Mouse (Mus musculus): ENCODE measurements at regions not wholly inside any gene's neighbourhood (a gene's known extent, or its start where the extent isn't known, plus 50 kb on each side); places are given as distances from the start of the nearest gene placed in this dataset.

DNA sequence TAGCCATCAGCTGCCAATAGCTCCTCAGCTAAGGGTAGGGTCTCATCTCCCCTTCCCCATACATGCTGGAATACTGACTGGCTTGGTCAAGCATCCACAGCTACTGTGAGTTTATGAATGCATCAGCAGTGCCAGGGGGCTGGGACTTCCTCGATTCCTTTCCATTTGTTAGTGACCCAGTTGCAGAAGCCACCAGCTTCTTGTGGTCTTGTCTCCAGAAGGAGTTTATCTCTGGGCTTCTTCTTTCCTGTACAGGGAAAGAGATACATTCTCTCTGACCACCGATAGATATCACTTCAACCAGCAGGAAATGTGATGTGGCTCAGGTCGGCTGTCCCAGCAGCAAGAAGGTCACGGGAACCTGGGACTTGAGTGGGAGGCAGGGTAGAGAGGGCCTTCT is 127.0 kb downstream of the 9530068E07Rik start:
- DNase-seq (ENCODE audit: low spot score) (no peak), ATAC-seq (no peak)
- Histone ChIP-seq H3K27ac (no peak overlapping the region), H3K9me3 (ENCODE audit: low read length) (no peaks in the 10 kb centered on the region), H3K4me2 (ENCODE audit: low read depth, low read length) (no peak overlapping the region), H3K4me3 (ENCODE audit: low read length) (no peak overlapping the region), H3K27me3 (ENCODE audit: insufficient read depth, low read length) (no peaks in the 10 kb centered on the region), H3K9ac (replicated peaks; ENCODE audit: low read length) (no peak overlapping the region), H3K36me3 (ENCODE audit: insufficient read depth, low read length) (no peaks in the 10 kb centered on the region), H3K4me1 (ENCODE audit: insufficient read depth, low read length) (no peaks in the 10 kb centered on the region; the same call in 1 of the 2 replicates)
- 74% methylated on average over 4 of the region's 4 CpGs for WGBS
- TF ChIP-seq CTCF (IDR thresholded peaks at IDR 0.05; ENCODE audit: low read depth): no peak

DNA sequence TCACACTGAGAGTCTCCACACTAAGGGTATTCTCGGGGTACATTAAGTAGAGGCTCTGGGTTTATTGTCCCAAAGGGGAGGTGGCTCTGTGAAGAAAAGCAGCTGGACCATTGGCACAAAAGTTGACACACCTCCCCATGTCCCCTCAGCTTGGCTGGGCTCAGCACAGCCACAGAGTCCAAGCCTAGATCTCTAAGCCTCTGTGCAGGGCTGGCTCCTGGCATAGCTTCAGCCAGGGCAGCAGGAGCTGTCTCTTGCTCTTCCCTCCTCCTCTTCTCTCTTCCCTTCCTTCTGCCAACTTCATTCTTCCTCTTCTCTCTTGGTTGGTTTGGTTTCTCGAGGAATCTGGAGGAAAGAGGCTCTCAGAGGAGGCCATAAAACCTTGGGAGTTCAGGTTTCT is 127.4 kb downstream of the 9530068E07Rik start:
- 52% methylated on average over 2 of the region's 2 CpGs for WGBS

DNA sequence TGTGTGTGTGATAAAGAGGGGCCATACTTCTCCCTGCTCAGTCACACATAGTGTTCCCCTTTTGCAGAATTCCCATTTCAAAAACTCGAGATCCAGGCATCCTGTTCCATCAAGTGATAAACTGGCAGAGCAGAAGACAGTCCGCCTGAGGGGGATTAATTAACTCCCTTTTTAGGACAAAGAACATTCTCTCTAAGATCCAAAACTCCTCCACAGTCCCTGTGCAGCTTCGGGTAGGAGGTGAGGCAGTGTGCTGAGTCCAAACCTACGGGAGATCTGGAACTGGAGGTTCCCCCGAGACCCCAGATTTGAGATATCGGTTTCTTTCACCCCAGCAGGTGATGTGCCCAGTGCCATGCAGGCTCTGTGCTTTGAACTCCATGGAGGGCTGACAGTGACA is 129.2 kb downstream of the 9530068E07Rik start:
- Histone ChIP-seq H3K4me1 (ENCODE audit: insufficient read depth, low read length) (no peaks in the 10 kb centered on the region), H3K4me3 (ENCODE audit: low read length) (no peak overlapping the region), H3K27ac (no peak overlapping the region), H3K9me3 (ENCODE audit: low read length) (no peaks in the 10 kb centered on the region), H3K4me2 (ENCODE audit: low read depth, low read length) (no peak overlapping the region), H3K9ac (replicated peaks; ENCODE audit: low read length) (no peak overlapping the region), H3K36me3 (ENCODE audit: insufficient read depth, low read length) (no peaks in the 10 kb centered on the region), H3K27me3 (ENCODE audit: insufficient read depth, low read length) (no peaks in the 10 kb centered on the region)
- WGBS: 60% methylated on average over 6 of the region's 6 CpGs
- ATAC-seq (no peak), DNase-seq (ENCODE audit: low spot score) (no peak)
- TF ChIP-seq CTCF (IDR thresholded peaks at IDR 0.05; ENCODE audit: low read depth): no peak

More for the DNA sequence above, 127.4 kb downstream of the 9530068E07Rik start:
- H3K27me3 ChIP-seq (ENCODE audit: insufficient read depth, low read length): no peaks in the 10 kb centered on the region
- H3K9me3 ChIP-seq (ENCODE audit: low read length): no peaks in the 10 kb centered on the region
- H3K27ac ChIP-seq: no peak overlapping the region
- no peak overlapping the region for H3K4me2 ChIP-seq (ENCODE audit: low read depth, low read length)
- no peak overlapping the region for H3K9ac ChIP-seq (replicated peaks; ENCODE audit: low read length)
- no peak for TF ChIP-seq CTCF (IDR thresholded peaks at IDR 0.05; ENCODE audit: low read depth)
- ATAC-seq: no peak
- DNase-seq (ENCODE audit: low spot score): peak; percentile 31
- H3K4me1 ChIP-seq (ENCODE audit: insufficient read depth, low read length): no peaks in the 10 kb centered on the region; the same call in 1 of the 2 replicates
- no peaks in the 10 kb centered on the region for H3K36me3 ChIP-seq (ENCODE audit: insufficient read depth, low read length)
- H3K4me3 ChIP-seq (ENCODE audit: low read length): no peak overlapping the region

DNA sequence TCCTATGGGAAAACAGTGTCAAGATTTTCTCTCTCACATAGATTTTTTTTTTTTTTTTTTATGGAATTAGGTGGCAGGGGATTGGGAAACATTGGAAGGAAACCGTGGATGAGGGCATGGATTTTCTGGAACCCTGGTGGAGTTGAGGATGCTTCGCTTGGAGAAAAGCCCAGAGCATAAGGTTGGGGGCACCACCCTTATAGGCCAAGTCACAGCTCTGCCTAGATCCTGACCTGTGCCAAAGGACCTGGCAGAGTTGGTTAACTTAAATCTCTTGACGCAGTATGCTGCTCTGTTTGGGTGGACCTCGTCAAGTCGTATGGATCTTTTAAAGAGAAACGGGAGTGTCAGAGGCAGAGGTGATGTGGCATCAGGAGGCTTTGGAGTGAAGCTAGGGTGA is 130.1 kb downstream of the 9530068E07Rik start:
- 61% methylated on average over 6 of the region's 6 CpGs for WGBS
- no peak for TF ChIP-seq CTCF (IDR thresholded peaks at IDR 0.05; ENCODE audit: low read depth)
- no peak overlapping the region for H3K4me2 ChIP-seq (ENCODE audit: low read depth, low read length)
- no peak overlapping the region for H3K4me3 ChIP-seq (ENCODE audit: low read length)
- no peak overlapping the region for H3K27ac ChIP-seq
- no peaks in the 10 kb centered on the region for H3K9me3 ChIP-seq (ENCODE audit: low read length)
- DNase-seq (ENCODE audit: low spot score) (no peak), ATAC-seq (no peak)
- no peaks in the 10 kb centered on the region for H3K36me3 ChIP-seq (ENCODE audit: insufficient read depth, low read length)
- H3K9ac ChIP-seq (replicated peaks; ENCODE audit: low read length): no peak overlapping the region
- no peaks in the 10 kb centered on the region for H3K27me3 ChIP-seq (ENCODE audit: insufficient read depth, low read length)
- no peaks in the 10 kb centered on the region for H3K4me1 ChIP-seq (ENCODE audit: insufficient read depth, low read length)

DNA sequence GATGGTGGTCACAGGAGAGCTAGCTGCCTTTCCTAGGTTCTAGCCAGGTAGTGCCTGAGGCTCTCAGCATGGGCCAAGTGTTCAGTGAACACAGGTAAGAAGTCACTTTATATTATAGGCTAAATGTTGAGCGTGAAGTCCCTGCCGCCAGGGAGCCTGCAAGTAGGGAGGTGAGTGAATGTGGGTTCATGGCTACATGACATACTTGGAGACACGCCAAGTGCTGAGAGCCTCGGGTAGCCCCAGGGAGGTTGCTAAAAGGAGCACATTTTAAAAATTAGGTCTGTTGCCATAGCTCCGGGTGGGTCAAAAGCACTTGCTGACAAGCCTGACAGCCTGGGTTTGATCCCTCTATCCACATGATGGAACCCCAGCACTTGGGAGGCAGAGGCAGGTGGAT is 137.2 kb downstream of the 9530068E07Rik start:
- DNase-seq (ENCODE audit: low spot score) (peak; percentile 5), ATAC-seq (no peak)
- Histone ChIP-seq H3K4me2 (ENCODE audit: low read depth, low read length) (no peak overlapping the region), H3K9ac (replicated peaks; ENCODE audit: low read length) (no peak overlapping the region), H3K4me1 (ENCODE audit: insufficient read depth, low read length) (peaks cover 2% of the 10 kb centered on the region; the same call in 1 of the 2 replicates), H3K27ac (no peak overlapping the region), H3K27me3 (ENCODE audit: insufficient read depth, low read length) (no peaks in the 10 kb centered on the region), H3K9me3 (ENCODE audit: low read length) (no peaks in the 10 kb centered on the region), H3K4me3 (ENCODE audit: low read length) (no peak overlapping the region), H3K36me3 (ENCODE audit: insufficient read depth, low read length) (no peaks in the 10 kb centered on the region)
- 55% methylated on average over 5 of the region's 5 CpGs for WGBS
- TF ChIP-seq CTCF (IDR thresholded peaks at IDR 0.05; ENCODE audit: low read depth): no peak

DNA sequence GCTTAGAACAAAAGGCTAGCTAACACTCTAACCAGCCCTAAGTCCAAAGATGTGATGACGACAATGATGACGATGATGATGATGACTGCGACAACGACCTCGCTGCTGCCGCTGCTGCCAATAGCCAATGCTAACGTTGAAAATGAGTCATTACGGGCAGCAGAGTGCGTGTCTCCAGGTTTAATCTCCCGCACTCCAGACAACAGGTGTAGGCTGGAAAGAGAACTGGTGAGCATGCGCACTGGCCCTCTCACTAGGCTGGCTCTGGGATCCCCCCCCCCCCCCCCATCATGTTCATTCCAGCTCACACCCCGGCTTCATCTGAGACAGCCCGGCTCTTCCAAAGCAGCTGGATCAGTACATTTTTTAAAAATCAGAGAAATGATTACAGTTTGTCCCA is 138.4 kb downstream of the 9530068E07Rik start:
- H3K9me3 ChIP-seq (ENCODE audit: low read length): no peaks in the 10 kb centered on the region
- 69% methylated on average over 13 of the region's 13 CpGs for WGBS
- ATAC-seq (no peak), DNase-seq (ENCODE audit: low spot score) (peak; percentile 23)
- no peak overlapping the region for H3K27ac ChIP-seq
- no peak overlapping the region for H3K9ac ChIP-seq (replicated peaks; ENCODE audit: low read length)
- no peaks in the 10 kb centered on the region for H3K36me3 ChIP-seq (ENCODE audit: insufficient read depth, low read length)
- H3K4me2 ChIP-seq (ENCODE audit: low read depth, low read length): no peak overlapping the region
- no peak overlapping the region for H3K4me3 ChIP-seq (ENCODE audit: low read length)
- H3K4me1 ChIP-seq (ENCODE audit: insufficient read depth, low read length): peaks cover 2% of the 10 kb centered on the region; the same call in 1 of the 2 replicates
- no peak for TF ChIP-seq CTCF (IDR thresholded peaks at IDR 0.05; ENCODE audit: low read depth)
- no peaks in the 10 kb centered on the region for H3K27me3 ChIP-seq (ENCODE audit: insufficient read depth, low read length)

DNA sequence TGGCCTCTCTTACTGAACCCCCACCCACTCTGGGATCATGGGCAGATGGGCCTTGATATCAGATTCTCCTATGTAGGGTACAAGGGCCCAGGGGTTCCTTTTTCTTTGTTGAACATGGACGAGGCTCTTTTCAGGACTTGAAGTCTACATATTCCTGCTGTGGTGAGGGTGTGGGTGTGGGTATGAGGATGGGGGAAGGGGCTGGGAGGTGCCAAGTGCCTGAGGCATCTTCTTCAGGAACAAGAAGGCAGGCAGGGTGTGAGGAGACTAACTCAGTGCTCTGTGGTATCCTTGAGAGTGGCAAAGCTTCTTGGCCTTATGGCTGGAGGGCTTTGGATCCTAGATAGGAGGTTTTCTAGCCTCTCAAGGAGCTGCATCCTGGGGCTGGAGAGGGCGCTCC is 140.0 kb downstream of the 9530068E07Rik start:
- Histone ChIP-seq H3K4me1 (ENCODE audit: insufficient read depth, low read length) (peaks cover 11% of the 10 kb centered on the region; the same call in 1 of the 2 replicates), H3K27ac (no peak overlapping the region), H3K27me3 (ENCODE audit: insufficient read depth, low read length) (no peaks in the 10 kb centered on the region), H3K4me3 (ENCODE audit: low read length) (no peak overlapping the region), H3K9ac (replicated peaks; ENCODE audit: low read length) (no peak overlapping the region), H3K36me3 (ENCODE audit: insufficient read depth, low read length) (no peaks in the 10 kb centered on the region), H3K9me3 (ENCODE audit: low read length) (no peaks in the 10 kb centered on the region), H3K4me2 (ENCODE audit: low read depth, low read length) (no peak overlapping the region)
- WGBS: 77% methylated on average over 2 of the region's 2 CpGs
- ATAC-seq: no peak
- no peak for TF ChIP-seq CTCF (IDR thresholded peaks at IDR 0.05; ENCODE audit: low read depth)
- DNase-seq (ENCODE audit: low spot score): no peak

All from hindbrain, postnatal 0 days (tissue).